Mouse (Mus musculus): ENCODE data around the gene Gm43517.

Gm43517 gene

GRCm38 (mm10) chr12:49384876-49385630 lies at the start of gene Gm43517:
Gene Gm43517, plus strand, starts transcription at chr12:49385174.
- in situ Hi-C loops (cut with MboI; ENCODE audit: unreplicated experiment in 2 of 2) = no loop called here

GRCm38 (mm10) chr12:49349697-49350096 lies 35.3 kb upstream of the Gm43517 start:
- in situ Hi-C loops (cut with MboI; ENCODE audit: unreplicated experiment in 2 of 2) = no loop called here

- in situ Hi-C loops (cut with MboI; ENCODE audit: unreplicated experiment in 2 of 2) = no loop called here
Measured at GRCm38 (mm10) chr12:49368931-49369330, 16.0 kb upstream of the Gm43517 start.

GRCm38 (mm10) chr12:49372170-49372569 lies 12.8 kb upstream of the Gm43517 start:
- in situ Hi-C loops (cut with MboI; ENCODE audit: unreplicated experiment in 2 of 2) = no loop called here

GRCm38 (mm10) chr12:49373176-49373575 lies 11.8 kb upstream of the Gm43517 start:
- in situ Hi-C loops (cut with MboI; ENCODE audit: unreplicated experiment in 2 of 2) = no loop called here

- in situ Hi-C loops (cut with MboI; ENCODE audit: unreplicated experiment in 2 of 2) = no loop called here
Measured at GRCm38 (mm10) chr12:49373821-49374605, 11.0 kb upstream of the Gm43517 start.

GRCm38 (mm10) chr12:49374606-49374995 lies 10.4 kb upstream of the Gm43517 start:
- in situ Hi-C loops (cut with MboI; ENCODE audit: unreplicated experiment in 2 of 2) = no loop called here

GRCm38 (mm10) chr12:49375427-49376317 lies 9.3 kb upstream of the Gm43517 start:
- in situ Hi-C loops (cut with MboI; ENCODE audit: unreplicated experiment in 2 of 2) = no loop called here

- in situ Hi-C loops (cut with MboI; ENCODE audit: unreplicated experiment in 2 of 2) = no loop called here
Measured at GRCm38 (mm10) chr12:49376318-49376992, 8.5 kb upstream of the Gm43517 start.

GRCm38 (mm10) chr12:49377281-49377970 lies 7.5 kb upstream of the Gm43517 start:
- in situ Hi-C loops (cut with MboI; ENCODE audit: unreplicated experiment in 2 of 2) = no loop called here

GRCm38 (mm10) chr12:49378920-49379319 lies 6.1 kb upstream of the Gm43517 start:
- in situ Hi-C loops (cut with MboI; ENCODE audit: unreplicated experiment in 2 of 2) = no loop called here

GRCm38 (mm10) chr12:49379446-49379845 lies 5.5 kb upstream of the Gm43517 start:
- in situ Hi-C loops (cut with MboI; ENCODE audit: unreplicated experiment in 2 of 2) = no loop called here

GRCm38 (mm10) chr12:49380442-49380841 lies 4.5 kb upstream of the Gm43517 start:
- in situ Hi-C loops (cut with MboI; ENCODE audit: unreplicated experiment in 2 of 2) = no loop called here

GRCm38 (mm10) chr12:49381031-49381525 lies 3.9 kb upstream of the Gm43517 start:
- in situ Hi-C loops (cut with MboI; ENCODE audit: unreplicated experiment in 2 of 2) = no loop called here

GRCm38 (mm10) chr12:49381721-49382365 lies 3.1 kb upstream of the Gm43517 start:
- in situ Hi-C loops (cut with MboI; ENCODE audit: unreplicated experiment in 2 of 2) = no loop called here

GRCm38 (mm10) chr12:49382565-49383520 lies 2.1 kb upstream of the Gm43517 start, which contains the start of gene Foxg1:
Gene Foxg1, plus strand, starts transcription at chr12:49382660.
- in situ Hi-C loops (cut with MboI; ENCODE audit: unreplicated experiment in 2 of 2) = no loop called here

- in situ Hi-C loops (cut with MboI; ENCODE audit: unreplicated experiment in 2 of 2) = no loop called here
Measured at GRCm38 (mm10) chr12:49383521-49384133, 1.3 kb upstream of the Gm43517 start.

All from v-Abl transformed pro-B cells (cell line).